Mouse (Mus musculus) hindbrain, embryonic 12.5 days (tissue): Measurements from ENCODE around the gene Igdcc3. TPM values are rescaled to one million over a fixed set of nuclear protein-coding genes. Genes with fewer than 3 reads are reported as not detected.
A peak's percentile ranks its signal among the peaks of the same experiment; 100 is the strongest.

Experiments used
- ATAC-seq: fragments of 200-750 bp; cut with Nextera tagmentation; 2 replicates; pipeline ENCODE4 v1.8.0; 2017; ENCODE audit warnings: moderate TSS enrichment; ENCODE audit not compliant: low FRiP score
- H3K27ac ChIP-seq: fragments of 300-500 bp; sonication (generic); 2 replicates; pipeline ENCODE4 v1.5.1; 2016; ENCODE audit warnings: mild to moderate bottlenecking
- H3K27me3 ChIP-seq: fragments of 300-500 bp; sonication (generic); 2 replicates; pipeline ENCODE4 v1.6.1; 2016; ENCODE audit warnings: mild to moderate bottlenecking
- H3K36me3 ChIP-seq: fragments of 300-500 bp; sonication (generic); 2 replicates; pipeline ENCODE4 v1.6.1; 2016; ENCODE audit warnings: mild to moderate bottlenecking
- H3K4me1 ChIP-seq: fragments of 300-500 bp; sonication (generic); 2 replicates; pipeline ENCODE4 v1.6.1; 2016
- H3K4me2 ChIP-seq: fragments of 300-500 bp; sonication (generic); replicated peaks from 2 replicates; pipeline ENCODE4 v1.6.1; 2016; ENCODE audit warnings: mild to moderate bottlenecking
- H3K4me3 ChIP-seq: fragments of 300-500 bp; sonication (generic); 2 replicates; pipeline ENCODE4 v1.5.1; 2016; ENCODE audit warnings: mild to moderate bottlenecking
- H3K9ac ChIP-seq: fragments of 300-500 bp; sonication (generic); 2 replicates; pipeline ENCODE4 v1.6.1; 2016; ENCODE audit warnings: mild to moderate bottlenecking, moderate library complexity
- H3K9me3 ChIP-seq: fragments of 300-500 bp; sonication (generic); replicated peaks from 2 replicates; pipeline ENCODE4 v1.6.1; 2016; ENCODE audit warnings: mild to moderate bottlenecking
- WGBS: fragments of 180-500 bp; shearing (Covaris S2); methylation state at CpG from one replicate; pipeline ENCODE4 v1.1.7; 2016; 5-methylcytosine and 5-hydroxymethylcytosine counted together
- polyA plus RNA-seq: library from polyadenylated mRNA; unstranded; fragments of >200 nt; fragmentation: Nextera tagmentation; extraction: Ambion mirVana; gene quantifications from 2 replicates; pipeline ENCODE4 v1.2.1, GENCODE M21; 2016

Gene Igdcc3
- polyA plus RNA-seq, 1 experiment from 2014 or later = 34.4 TPM

DNA sequence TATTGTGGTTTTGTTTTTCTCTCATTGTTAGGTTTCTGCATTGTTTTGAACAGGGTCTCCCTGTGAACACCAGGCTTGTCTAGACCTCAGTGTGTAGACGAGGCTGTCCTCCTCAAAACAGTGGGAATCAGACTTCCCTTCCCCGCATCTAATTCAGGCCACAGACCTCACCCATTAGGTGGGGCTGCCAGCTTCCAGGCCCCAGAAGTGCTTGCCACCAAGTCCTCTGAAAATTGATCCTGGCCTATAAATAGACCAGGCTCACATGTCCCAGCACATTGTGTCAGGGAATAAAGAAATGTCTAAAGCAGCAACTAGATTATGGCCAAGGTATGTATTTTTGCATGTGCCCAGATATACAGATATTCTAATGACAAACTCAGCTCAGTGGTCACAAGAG is 25.1 kb upstream of the Igdcc3 start:
- H3K9me3 ChIP-seq = no peaks in the 10 kb centered on the region
- no peak overlapping the region for H3K27ac ChIP-seq
- no peak for ATAC-seq
- no peaks in the 10 kb centered on the region for H3K27me3 ChIP-seq
- 63% methylated on average over 2 of the region's 2 CpGs for WGBS
- no peak overlapping the region for H3K4me2 ChIP-seq
- H3K4me3 ChIP-seq = no peak overlapping the region
- peaks cover 10% of the 10 kb centered on the region; the same call in 1 of the 2 replicates for H3K36me3 ChIP-seq
- H3K9ac ChIP-seq = no peak overlapping the region
- 0 out of 2 replicates have a peak, but pooled peaks cover 2% of the 10 kb centered on the region for H3K4me1 ChIP-seq

GRCm38 (mm10) chr9:65117516-65117915 is 23.5 kb upstream of the Igdcc3 start:
- peaks cover 9% of the 10 kb centered on the region for H3K27me3 ChIP-seq
- no peak overlapping the region for H3K4me2 ChIP-seq
- ATAC-seq = no peak
- WGBS = 68% methylated on average over 2 of the region's 2 CpGs
- H3K4me1 ChIP-seq = peaks cover 2% of the 10 kb centered on the region; the same call in 1 of the 2 replicates
- peaks cover 10% of the 10 kb centered on the region; the same call in 1 of the 2 replicates for H3K36me3 ChIP-seq
- H3K9ac ChIP-seq = no peak overlapping the region
- no peak overlapping the region for H3K27ac ChIP-seq
- no peak overlapping the region for H3K4me3 ChIP-seq
- no peaks in the 10 kb centered on the region for H3K9me3 ChIP-seq

GRCm38 (mm10) chr9:65120935-65121334 is 20.1 kb upstream of the Igdcc3 start:
- no peak overlapping the region for H3K4me2 ChIP-seq
- no peaks in the 10 kb centered on the region for H3K9me3 ChIP-seq
- 9% methylated on average over 3 of the region's 3 CpGs for WGBS
- H3K4me3 ChIP-seq = no peak overlapping the region
- H3K4me1 ChIP-seq = peaks cover 12% of the 10 kb centered on the region
- H3K9ac ChIP-seq = no peak overlapping the region
- peaks cover 28% of the 10 kb centered on the region for H3K27me3 ChIP-seq
- 0 out of 2 replicates have a peak, but pooled peaks have one; percentile 24 for ATAC-seq
- H3K27ac ChIP-seq = no peak overlapping the region
- H3K36me3 ChIP-seq = peaks cover 10% of the 10 kb centered on the region; the same call in 1 of the 2 replicates

DNA sequence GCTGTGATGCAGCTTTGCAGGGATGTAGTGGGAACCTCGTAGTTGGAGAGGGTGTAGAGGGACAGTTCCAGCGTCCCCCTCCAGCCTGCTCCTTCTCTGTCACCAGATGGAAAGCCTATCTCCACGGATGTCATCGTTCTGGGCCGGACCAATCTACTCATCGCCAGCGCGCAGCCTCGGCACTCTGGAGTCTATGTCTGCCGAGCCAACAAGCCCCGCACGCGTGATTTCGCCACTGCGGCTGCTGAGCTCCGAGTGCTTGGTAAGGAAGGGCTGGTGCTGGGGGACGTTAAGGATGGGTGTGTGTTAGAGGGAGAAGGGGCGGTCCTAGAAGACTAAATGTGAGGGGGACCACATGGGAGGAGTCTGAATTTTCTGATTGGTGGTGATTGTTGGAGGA is 18.4 kb upstream of the Igdcc3 start:
- Histone ChIP-seq H3K9ac (no peak overlapping the region), H3K4me3 (no peak overlapping the region), H3K9me3 (no peaks in the 10 kb centered on the region), H3K4me1 (peaks cover 12% of the 10 kb centered on the region), H3K4me2 (peak overlapping the region; percentile 36), H3K27ac (no peak overlapping the region), H3K36me3 (peaks cover 17% of the 10 kb centered on the region), H3K27me3 (peaks cover 28% of the 10 kb centered on the region)
- ATAC-seq = no peak
- WGBS = 15% methylated on average over 18 of the region's 18 CpGs

DNA sequence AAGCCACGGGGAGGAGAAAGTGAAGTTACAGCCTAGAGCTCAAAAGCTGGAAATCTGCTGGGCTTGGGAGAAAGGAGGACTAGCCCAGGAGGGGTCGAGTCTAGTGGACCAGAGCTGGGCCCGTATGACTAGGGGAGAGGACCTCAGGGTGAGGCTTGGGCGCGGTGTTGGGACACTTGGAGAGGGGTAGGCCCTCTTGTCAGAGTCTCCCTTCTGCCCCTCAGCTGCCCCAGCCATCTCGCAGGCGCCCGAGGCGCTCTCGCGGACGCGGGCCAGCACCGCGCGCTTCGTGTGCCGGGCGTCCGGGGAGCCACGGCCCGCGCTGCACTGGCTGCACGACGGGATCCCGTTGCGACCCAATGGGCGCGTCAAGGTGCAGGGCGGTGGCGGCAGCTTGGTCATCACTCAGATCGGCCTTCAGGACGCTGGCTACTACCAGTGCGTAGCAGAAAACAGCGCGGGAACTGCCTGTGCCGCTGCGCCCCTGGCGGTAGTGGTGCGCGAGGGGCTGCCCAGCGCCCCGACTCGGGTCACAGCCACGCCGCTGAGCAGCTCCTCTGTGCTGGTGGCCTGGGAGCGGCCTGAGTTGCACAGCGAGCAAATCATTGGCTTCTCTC is 17.3 kb upstream of the Igdcc3 start:
- H3K9me3 ChIP-seq = no peaks in the 10 kb centered on the region
- ATAC-seq = peak; percentile 44
- H3K27ac ChIP-seq = no peak overlapping the region
- H3K4me3 ChIP-seq = peak overlapping the region; percentile 42
- WGBS = 3% methylated on average over 46 of the region's 48 CpGs
- peak overlapping the region; percentile 68 for H3K9ac ChIP-seq
- H3K4me1 ChIP-seq = peaks cover 17% of the 10 kb centered on the region
- peak overlapping the region; percentile 91 for H3K4me2 ChIP-seq
- peaks cover 30% of the 10 kb centered on the region for H3K27me3 ChIP-seq
- peaks cover 11% of the 10 kb centered on the region for H3K36me3 ChIP-seq

GRCm38 (mm10) chr9:65128123-65128815 is 12.7 kb upstream of the Igdcc3 start:
- Histone ChIP-seq H3K4me2 (peak overlapping the region; percentile 26; the same call in 1 of the 2 replicates), H3K27me3 (peaks cover 13% of the 10 kb centered on the region; the same call in 1 of the 2 replicates), H3K9me3 (no peaks in the 10 kb centered on the region), H3K4me1 (peaks cover 15% of the 10 kb centered on the region), H3K36me3 (peaks cover 11% of the 10 kb centered on the region; the same call in 1 of the 2 replicates), H3K27ac (no peak overlapping the region), H3K4me3 (no peak overlapping the region), H3K9ac (no peak overlapping the region)
- ATAC-seq = peak; percentile 29; the same call in 1 of the 2 replicates
- WGBS = 10% methylated on average over 25 of the region's 25 CpGs

DNA sequence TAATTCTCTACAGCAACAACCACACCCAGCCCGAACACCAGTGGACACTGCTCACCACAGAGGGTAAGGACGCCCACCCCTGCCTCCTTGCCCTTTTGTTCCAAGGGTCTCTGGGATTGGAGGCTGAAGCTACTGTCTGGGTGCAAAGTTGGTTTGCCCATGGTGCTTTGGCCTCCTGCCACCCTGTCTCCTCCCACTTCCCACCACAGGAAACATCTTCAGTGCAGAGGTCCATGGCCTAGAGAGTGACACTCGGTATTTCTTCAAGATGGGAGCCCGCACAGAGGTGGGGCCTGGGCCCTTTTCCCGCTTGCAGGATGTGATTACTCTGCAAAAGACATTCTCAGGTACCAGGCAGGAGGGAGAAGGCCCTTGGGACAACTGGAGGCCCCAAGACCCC is 9.3 kb upstream of the Igdcc3 start:
- Histone ChIP-seq H3K4me1 (peaks cover 17% of the 10 kb centered on the region), H3K4me3 (no peak overlapping the region), H3K4me2 (no peak overlapping the region), H3K27me3 (0 out of 2 replicates have a peak, but pooled peaks cover 2% of the 10 kb centered on the region), H3K27ac (no peak overlapping the region), H3K9me3 (no peaks in the 10 kb centered on the region), H3K9ac (no peak overlapping the region), H3K36me3 (peaks cover 10% of the 10 kb centered on the region; the same call in 1 of the 2 replicates)
- 84% methylated on average over 5 of the region's 5 CpGs for WGBS
- ATAC-seq = no peak

DNA sequence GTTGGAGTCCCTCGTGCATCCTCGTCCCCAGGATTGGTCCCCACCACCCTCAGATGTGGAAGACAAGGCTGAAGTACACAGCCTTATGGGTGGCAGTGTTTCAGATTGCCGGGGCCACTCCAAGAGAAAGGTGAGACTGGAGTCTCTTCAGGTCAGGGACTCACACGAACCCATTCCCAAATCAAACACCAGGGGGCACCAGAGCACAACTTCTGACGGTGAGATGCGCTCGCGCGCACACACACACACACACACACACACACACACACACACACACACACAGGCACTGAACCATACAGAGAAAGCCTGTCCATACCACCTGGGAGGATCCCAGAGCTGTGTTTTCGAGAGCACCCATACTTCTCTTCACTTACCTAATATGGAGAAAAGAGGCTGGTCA is 7.2 kb upstream of the Igdcc3 start:
- 0 out of 2 replicates have a peak, but pooled peaks cover 3% of the 10 kb centered on the region for H3K36me3 ChIP-seq
- peak; percentile 58 for ATAC-seq
- WGBS = 4% methylated on average over 10 of the region's 10 CpGs
- no peak overlapping the region for H3K27ac ChIP-seq
- H3K9me3 ChIP-seq = no peaks in the 10 kb centered on the region
- no peaks in the 10 kb centered on the region for H3K27me3 ChIP-seq
- H3K4me2 ChIP-seq = no peak overlapping the region
- peaks cover 13% of the 10 kb centered on the region for H3K4me1 ChIP-seq
- H3K4me3 ChIP-seq = no peak overlapping the region
- no peak overlapping the region for H3K9ac ChIP-seq

DNA sequence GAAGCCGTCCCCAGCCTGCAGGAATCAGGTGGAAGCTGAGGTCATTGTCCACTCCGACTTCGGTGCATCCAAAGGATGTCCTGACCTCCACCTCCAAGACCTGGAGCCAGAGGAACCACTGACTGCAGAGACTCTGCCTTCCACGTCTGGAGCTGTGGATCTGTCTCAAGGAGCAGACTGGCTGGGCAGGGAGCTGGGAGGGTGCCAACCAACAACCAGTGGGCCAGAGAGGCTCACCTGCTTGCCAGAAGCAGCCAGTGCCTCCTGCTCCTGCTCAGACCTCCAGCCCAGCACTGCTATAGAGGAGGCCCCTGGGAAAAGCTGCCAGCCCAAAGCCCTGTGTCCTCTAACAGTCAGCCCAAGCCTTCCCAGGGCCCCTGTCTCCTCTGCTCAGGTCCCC is 5.9 kb upstream of the Igdcc3 start:
- Histone ChIP-seq H3K27ac (no peak overlapping the region), H3K27me3 (no peaks in the 10 kb centered on the region), H3K4me1 (peaks cover 21% of the 10 kb centered on the region), H3K9me3 (no peaks in the 10 kb centered on the region), H3K9ac (no peak overlapping the region), H3K4me3 (no peak overlapping the region), H3K4me2 (no peak overlapping the region), H3K36me3 (0 out of 2 replicates have a peak, but pooled peaks cover 3% of the 10 kb centered on the region)
- 80% methylated on average over 4 of the region's 4 CpGs for WGBS
- ATAC-seq = no peak

DNA sequence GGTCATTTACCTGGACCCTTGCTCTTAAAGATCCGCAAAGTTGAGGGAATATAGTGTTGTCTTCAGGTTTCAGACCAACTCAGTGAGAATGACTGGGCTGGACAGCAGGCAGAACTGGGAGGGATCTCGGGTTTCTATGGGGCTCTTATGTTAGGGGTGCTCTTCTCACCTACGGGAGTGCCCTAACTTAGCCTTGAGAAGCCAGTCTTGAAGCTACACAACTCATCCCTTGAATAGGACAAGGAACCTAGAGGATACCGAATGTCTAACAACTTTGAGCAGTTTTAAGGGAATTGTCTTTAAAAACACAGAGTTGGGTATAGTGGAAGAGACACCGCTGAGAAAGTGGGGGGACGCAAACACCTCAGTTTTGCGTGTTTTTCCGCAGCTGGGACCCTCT is 498 bp upstream of the Igdcc3 start:
- ATAC-seq = no peak
- Histone ChIP-seq H3K9me3 (no peaks in the 10 kb centered on the region), H3K36me3 (peaks cover 12% of the 10 kb centered on the region), H3K4me2 (peak overlapping the region; percentile 78), H3K27me3 (no peaks in the 10 kb centered on the region), H3K4me3 (peak overlapping the region; percentile 96), H3K4me1 (peaks cover 50% of the 10 kb centered on the region), H3K27ac (peak overlapping the region; percentile 98), H3K9ac (peak overlapping the region; percentile 97)
- WGBS = 2% methylated on average over 8 of the region's 8 CpGs

DNA sequence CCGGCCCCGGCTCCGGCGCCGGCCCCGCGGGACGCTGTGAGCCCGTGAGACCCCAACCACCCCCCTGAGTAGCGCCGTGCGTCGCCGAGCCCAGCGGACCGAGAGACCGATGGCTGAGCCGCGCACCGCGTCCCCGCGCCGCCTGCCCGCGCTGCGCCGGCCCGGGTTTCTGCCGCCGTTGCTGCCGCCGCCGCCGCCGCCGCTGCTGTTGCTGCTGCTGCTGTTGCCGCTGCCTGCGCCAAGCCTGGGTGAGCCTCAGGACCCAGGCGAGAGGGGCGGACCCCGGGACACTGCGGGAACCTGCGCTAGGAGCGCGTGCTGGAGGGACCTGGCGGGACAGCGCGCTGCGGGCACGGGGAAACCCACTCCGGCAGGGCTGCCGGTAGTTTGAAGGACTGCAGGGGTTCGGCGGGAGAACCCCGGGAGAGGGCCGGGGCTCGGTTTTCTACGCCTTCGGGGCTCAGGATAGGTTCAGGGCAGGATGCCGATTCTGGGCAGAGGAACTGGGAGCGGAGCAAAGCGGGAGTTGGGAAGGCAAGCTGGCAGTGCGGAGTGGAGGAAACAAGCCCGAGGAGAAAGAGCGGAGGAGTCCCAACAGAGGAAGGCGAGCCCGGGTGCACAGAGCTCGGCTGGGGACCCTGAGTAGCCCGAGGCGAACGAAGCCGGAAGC is 452 bp downstream of the Igdcc3 start:
- H3K27ac ChIP-seq = peak overlapping the region; percentile 98
- peaks cover 16% of the 10 kb centered on the region for H3K36me3 ChIP-seq
- peak; percentile 68 for ATAC-seq
- peak overlapping the region; percentile 97 for H3K9ac ChIP-seq
- H3K4me3 ChIP-seq = peak overlapping the region; percentile 96
- peaks cover 60% of the 10 kb centered on the region for H3K4me1 ChIP-seq
- WGBS = under 1% methylated on average over 66 of the region's 73 CpGs
- peak overlapping the region; percentile 78 for H3K4me2 ChIP-seq
- H3K27me3 ChIP-seq = no peaks in the 10 kb centered on the region
- H3K9me3 ChIP-seq = no peaks in the 10 kb centered on the region

GRCm38 (mm10) chr9:65141976-65142318 is 958 bp downstream of the Igdcc3 start:
- peak; percentile 58 for ATAC-seq
- H3K4me2 ChIP-seq = peak overlapping the region; percentile 78

More at GRCm38 (mm10) chr9:65141976-65142318, 958 bp downstream of the Igdcc3 start:
- Histone ChIP-seq H3K36me3 (peaks cover 19% of the 10 kb centered on the region), H3K4me3 (peak overlapping the region; percentile 96), H3K9me3 (no peaks in the 10 kb centered on the region), H3K27ac (peak overlapping the region; percentile 98), H3K27me3 (no peaks in the 10 kb centered on the region), H3K9ac (peak overlapping the region; percentile 97), H3K4me1 (peaks cover 60% of the 10 kb centered on the region)
- WGBS = 0% methylated on average over 17 of the region's 17 CpGs
